Mouse (Mus musculus) spleen, postnatal 36 days (tissue): ENCODE measurements around the gene Csf1.

Experiments used
- DNase-seq, 2 experiments: peaks; one replicate each; pipeline ENCODE4 v3.0.0; 2022; ENCODE audit warnings: low spot score in 2 of 2, mixed read lengths in 1 of 2

Csf1 gene

DNA sequence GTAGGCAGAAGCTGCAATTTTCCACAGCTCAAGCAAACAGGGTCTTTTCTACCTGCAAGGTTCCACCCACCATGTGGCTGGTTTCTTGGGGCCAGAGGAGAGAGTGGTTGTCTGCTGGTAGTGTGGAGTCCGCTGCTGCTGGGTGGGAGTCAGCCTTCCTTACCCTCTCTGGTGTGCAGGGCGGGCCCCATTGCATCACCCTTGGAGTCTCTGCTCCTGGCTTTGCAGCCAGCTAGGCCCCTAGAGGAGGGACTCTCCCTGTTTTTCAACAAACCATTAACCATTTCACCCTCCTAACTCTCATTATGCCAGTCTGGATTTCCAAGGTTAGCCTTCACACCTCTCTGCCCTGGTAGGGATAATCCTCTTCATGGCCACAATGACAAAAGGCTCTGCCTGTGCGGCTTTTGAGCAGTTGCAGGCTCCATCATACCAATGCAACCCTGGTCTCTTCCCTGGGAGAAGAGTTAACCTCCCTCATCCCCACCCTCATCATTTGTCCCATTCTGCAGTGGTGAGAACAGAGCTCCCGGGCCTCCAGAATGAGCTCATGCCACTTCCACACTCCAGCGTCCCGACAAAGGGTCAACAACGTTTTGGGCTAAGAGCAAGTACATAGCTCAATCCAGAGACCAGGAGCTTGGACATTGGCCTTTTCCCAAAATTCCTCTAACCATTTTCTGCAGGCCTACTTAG, 56.4 kb downstream of the Csf1 start:
- no peak for DNase-seq

DNA sequence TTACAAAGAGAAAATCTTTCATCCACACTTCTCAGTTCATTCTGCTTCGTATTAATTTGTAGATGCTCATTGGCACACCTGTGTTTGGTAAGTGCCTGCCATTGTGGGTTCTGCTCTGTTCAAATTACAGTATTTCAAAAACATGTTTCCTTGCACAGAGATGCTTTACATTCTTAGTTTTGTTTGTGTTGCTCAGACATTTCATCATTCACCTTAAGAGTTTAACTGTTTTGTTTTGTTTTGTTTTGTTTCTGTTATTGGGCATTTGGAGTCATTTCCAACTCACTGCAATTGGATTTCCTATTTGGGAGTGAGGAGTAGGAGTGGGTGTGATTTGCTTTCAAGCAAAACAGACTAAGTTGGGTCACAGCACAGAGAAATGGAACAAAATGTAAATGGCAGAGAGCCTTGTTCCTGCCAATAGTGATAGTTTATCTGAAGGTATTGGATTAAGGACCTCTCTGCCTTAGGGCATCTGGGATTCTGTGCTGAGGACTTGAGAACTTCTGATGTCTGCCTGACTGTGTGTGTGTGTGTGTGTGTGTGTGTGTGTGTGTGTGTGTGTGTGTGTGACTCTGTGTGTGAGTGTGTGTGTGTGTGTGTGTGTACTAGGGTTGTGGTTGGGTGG, 58.4 kb downstream of the Csf1 start:
- no peak for DNase-seq

DNA sequence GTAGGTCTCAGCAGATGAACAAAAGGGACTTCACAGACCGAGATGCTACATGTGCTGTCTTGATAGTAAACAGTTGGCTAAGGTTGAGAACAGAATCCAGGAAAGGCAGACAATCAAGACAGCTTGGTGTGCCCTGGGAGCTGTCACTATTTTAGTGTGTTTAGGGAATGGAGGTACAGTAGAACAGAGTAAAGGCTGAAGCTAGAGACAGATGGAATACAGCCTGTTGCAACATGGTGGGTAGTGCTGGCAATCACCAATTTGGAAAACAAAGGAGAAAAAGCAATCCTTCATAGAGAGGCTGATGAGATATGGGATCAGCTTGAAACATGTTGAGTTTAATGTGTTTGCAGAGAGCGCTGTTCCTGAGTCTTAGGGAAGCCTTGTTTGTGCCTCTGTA, 59.6 kb downstream of the Csf1 start:
- DNase-seq = no peak

DNA sequence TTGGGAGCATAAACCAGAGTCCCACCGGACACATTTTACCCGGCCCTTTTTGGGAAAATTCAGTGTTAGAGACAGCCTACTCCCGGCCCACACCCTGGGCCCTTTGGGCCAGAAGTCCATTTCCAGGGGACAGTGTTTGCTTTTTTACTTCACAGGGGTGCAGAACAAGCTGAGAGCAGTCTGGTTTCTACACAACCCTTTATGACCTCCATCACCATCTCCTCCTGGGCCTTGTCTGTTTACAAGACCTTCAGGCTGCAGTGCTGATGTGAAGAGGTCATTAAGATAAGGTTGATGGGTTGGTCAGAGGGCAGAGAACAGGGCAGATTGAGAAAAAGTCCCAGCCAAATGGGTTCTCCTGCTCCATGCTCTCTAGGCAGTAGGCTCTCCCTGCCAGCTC, 63.4 kb downstream of the Csf1 start:
- DNase-seq = peak in 1 of 2 experiments; percentile 6

DNA sequence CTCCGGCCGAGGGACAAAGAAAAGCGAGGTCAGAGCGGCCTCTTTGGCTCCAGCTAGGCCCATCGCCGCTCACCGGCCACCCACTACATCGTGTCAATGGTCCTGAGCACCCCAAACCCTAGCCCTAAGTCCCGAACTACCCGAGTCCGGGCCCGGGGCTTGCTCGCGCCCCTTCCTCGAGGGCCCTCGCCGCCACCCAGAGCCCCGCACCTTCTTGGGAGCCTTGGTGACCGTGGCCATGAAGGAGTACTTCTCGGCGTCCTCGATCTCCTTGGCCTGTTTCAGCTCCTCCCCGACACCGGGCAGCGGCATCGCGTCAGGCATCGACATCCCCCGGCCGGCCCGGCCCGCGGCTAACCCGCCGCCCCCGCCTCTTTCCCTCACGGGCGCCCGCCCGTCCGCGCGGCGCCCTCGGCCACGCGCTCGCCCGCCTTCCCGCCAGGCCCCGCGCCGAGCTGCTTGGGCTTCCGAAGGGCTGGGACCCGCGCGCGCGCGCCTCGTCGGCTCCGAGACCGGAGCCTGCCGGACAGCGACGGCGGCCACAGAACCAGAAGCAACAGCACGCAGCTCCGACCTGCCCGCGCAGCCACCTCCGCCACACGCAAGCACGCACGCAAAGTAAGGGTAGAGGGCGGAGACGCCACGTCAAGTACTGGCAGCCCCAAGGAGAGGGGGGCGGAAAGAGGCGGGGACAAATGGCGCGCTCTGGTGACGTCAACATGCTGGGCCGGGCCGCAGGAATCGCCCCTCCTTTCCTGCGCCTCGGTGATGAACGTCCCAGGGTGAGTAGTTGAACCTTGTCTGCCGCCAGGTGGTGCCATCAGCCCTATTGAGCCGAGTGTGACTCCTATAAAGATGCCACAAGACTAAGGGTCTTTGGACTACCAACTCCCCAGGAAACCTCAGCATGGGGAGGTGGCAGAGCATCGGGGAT, 64.1 kb downstream of the Csf1 start, which contains the start of gene Ahcyl1:
Ahcyl1 (minus strand) TSS at position 613 of the 934 bp plus-strand sequence.
- peak; percentile 98 for DNase-seq

DNA sequence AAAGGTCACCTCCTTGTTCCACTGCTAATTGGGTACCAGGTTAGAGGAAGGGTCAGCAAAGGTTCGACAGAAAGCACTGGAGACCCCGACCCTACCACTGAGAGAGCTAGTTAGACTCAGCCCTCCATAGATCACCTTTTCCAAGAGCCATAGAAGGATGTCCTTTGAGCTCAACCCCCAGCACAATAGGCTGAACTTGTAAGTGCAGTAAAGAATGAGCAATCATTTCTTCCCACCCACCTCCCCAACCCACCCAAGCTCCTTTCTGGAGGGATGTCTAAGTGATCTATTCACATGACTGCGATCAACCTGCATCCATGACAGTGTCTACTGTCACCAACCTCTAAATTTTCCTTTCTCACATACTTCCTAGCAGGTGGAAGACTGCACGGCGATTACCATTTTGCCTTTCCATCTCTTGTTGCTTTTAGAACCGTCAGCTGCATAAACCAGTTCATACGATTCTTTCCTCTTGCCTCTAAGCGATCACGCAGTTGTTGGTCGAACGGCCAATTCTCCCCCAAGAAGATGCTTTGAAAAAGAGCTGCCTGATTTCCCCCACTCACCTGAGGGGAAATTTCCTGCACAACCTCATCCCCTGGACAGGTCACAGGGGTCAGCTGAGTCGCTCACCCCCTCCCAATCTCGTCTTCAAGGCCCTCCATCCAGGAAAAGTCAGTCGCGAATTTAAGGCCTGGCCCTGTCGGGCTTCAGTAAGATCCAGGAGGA, 64.9 kb downstream of the Csf1 start:
- DNase-seq = peak in 1 of 2 experiments; percentile 6

DNA sequence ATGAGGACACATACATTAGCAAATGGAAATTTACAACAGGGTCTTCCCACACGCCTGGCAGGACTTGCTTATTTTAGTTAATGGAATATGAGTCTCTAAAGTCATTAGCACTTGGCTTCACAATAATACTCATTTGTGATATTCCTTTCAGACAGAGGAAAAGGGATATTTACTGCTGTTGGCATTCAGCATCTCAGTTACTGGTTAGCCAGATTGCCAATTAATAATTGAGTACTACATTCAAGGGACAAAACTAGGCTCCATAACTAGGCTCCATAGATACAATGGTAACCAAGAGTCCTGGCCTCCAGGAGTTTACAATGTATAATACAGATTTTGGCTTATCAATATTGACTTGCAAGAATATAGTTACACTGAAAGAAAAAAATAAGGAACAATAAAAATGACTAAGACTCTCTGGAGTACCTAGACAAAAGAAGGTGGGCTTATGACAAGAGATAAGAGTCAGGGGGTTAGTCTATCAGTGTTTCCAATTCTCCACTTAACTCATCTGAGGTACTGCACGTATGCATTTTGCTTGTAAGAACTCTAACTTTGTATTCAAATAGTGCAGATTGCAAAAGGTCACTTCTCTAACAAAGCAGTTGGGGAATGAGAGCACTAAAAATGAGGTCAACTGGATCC, 65.9 kb downstream of the Csf1 start:
- DNase-seq = no peak
